Mouse (Mus musculus) forebrain, embryonic 12.5 days (tissue): Measurements from ENCODE around the gene Gm11562. TPM values are rescaled to one million over a fixed set of nuclear protein-coding genes. Genes with fewer than 3 reads are reported as not detected.
"Not testable (repeated sequence)": the region's sequence is repeated elsewhere in the genome, so short reads cannot be mapped to it uniquely, and the experiment has no call there.

Experiments used
- ATAC-seq: fragments of 200-750 bp; cut with Nextera tagmentation; 2 replicates; pipeline ENCODE4 v1.8.0; 2017; ENCODE audit warnings: moderate TSS enrichment; ENCODE audit not compliant: low FRiP score
- H3K27ac ChIP-seq: fragments of 300-500 bp; sonication (generic); 2 replicates; pipeline ENCODE4 v1.5.1; 2016; ENCODE audit warnings: mild to moderate bottlenecking
- H3K27me3 ChIP-seq: fragments of 300-500 bp; sonication (generic); 2 replicates; pipeline ENCODE4 v1.6.1; 2016; ENCODE audit warnings: mild to moderate bottlenecking
- H3K36me3 ChIP-seq: fragments of 300-500 bp; sonication (generic); replicated peaks from 2 replicates; pipeline ENCODE4 v1.6.1; 2016; ENCODE audit warnings: mild to moderate bottlenecking
- H3K4me1 ChIP-seq: fragments of 300-500 bp; sonication (generic); 2 replicates; pipeline ENCODE4 v1.6.1; 2016
- H3K4me2 ChIP-seq: fragments of 300-500 bp; sonication (generic); 2 replicates; pipeline ENCODE4 v1.6.1; 2016; ENCODE audit warnings: mild to moderate bottlenecking, moderate library complexity
- H3K4me3 ChIP-seq: fragments of 300-500 bp; sonication (generic); replicated peaks from 2 replicates; pipeline ENCODE4 v1.5.1; 2016; ENCODE audit warnings: mild to moderate bottlenecking
- H3K9ac ChIP-seq: fragments of 300-500 bp; sonication (generic); 2 replicates; pipeline ENCODE4 v1.6.1; 2016; ENCODE audit warnings: mild to moderate bottlenecking
- H3K9me3 ChIP-seq: fragments of 300-500 bp; sonication (generic); 2 replicates; pipeline ENCODE4 v1.6.1; 2016
- WGBS: fragments of 180-500 bp; shearing (Covaris S2); methylation state at CpG from one replicate; pipeline ENCODE4 v1.1.7; 2016; 5-methylcytosine and 5-hydroxymethylcytosine counted together
- polyA plus RNA-seq: library from polyadenylated mRNA; unstranded; fragments of >200 nt; fragmentation: Nextera tagmentation; extraction: Ambion mirVana; gene quantifications from 2 replicates; pipeline ENCODE4 v1.2.1, GENCODE M21; 2016

Gene Gm11562
- polyA plus RNA-seq, result not detected in 2 replicates

DNA sequence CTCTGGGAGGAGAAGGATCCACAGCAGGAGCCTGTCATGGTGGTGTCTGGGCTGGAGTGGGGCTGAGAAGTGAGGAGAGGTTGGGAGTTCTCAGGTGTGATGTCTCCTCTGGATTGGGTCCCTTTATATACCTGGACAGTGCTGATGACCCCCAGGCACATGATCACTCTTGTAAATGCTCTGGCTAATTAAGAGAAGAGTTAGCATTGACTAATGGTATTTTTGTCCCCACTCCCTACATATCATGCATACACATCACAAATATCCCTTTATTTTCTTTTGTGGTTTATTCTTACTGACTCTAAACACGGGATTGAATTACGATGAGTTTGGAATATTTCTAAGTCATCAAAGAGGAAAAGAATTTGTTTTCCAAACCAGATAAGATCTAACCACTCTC is at the start of gene Gm11562:
Gm11562 (minus strand) TSS at position 101 of the 400 bp plus-strand sequence.
- no peaks in the 10 kb centered on the region for H3K4me1 ChIP-seq
- no peak within 1 kb of the TSS for H3K9ac ChIP-seq
- H3K9me3 ChIP-seq, result no peaks in the 10 kb centered on the region
- WGBS, result 83% methylated on average over 2 of the region's 2 CpGs
- H3K36me3 ChIP-seq, result no peaks in the 10 kb centered on the region
- H3K27me3 ChIP-seq, result no peaks in the 10 kb centered on the region
- ATAC-seq, result no peak
- H3K4me3 ChIP-seq, result no peak within 1 kb of the TSS
- H3K4me2 ChIP-seq, result no peak within 1 kb of the TSS
- H3K27ac ChIP-seq, result no peak within 1 kb of the TSS

DNA sequence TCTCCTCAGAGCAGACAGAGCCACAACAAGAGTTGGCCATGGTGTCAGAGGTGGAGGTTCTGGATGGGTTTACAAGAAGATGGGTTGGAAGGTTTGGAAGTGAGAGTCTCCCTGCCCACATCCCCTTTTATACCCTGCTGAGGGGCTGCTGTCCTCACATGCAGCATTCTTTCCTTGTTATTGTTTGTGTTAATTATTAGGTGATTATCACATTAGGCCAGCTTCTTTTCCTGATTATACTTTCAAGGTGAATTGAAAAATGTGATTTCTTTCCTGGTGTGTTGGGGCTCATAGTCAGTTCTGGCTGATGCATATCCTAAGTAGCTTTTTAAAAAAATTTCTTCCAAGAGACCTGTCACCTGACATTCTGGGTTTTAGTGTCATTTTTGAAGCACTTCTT is 45.6 kb upstream of the Gm11562 start, which contains the start of gene Krtap4-6:
Krtap4-6 (minus strand) TSS at position 101 of the 400 bp plus-strand sequence.
- H3K9ac ChIP-seq, result no peak within 1 kb of the TSS
- no peaks in the 10 kb centered on the region for H3K4me1 ChIP-seq
- ATAC-seq, result no peak
- H3K9me3 ChIP-seq, result no peaks in the 10 kb centered on the region
- H3K4me3 ChIP-seq, result no peak within 1 kb of the TSS
- no peaks in the 10 kb centered on the region for H3K36me3 ChIP-seq
- 0 out of 2 replicates have a peak within 1 kb of the TSS, but pooled peaks have one; percentile 50 for H3K27ac ChIP-seq
- no peaks in the 10 kb centered on the region for H3K27me3 ChIP-seq
- no peak within 1 kb of the TSS for H3K4me2 ChIP-seq

DNA sequence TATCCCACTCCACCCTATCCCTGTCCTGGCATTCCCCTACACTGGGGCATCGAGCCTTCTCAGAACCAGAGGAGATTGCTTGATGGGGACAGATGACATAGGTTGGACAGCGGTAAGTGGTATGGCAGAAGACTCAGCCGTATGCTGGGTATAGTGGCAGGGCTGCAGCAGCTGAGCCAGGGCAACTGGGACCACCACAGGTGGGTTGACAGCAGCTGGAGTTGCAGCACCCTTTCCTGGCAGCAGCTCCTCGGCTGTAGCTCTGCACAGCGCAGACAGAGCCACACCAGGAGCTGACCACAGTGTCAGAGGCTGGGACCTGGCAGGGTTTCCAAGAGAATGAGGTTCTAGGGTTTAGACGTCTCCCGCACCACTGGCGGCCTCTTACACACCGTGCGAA is 42.6 kb upstream of the Gm11562 start:
- Histone ChIP-seq H3K4me2 (no peak overlapping the region), H3K4me1 (no peaks in the 10 kb centered on the region), H3K36me3 (no peaks in the 10 kb centered on the region), H3K9me3 (no peaks in the 10 kb centered on the region), H3K4me3 (no peak overlapping the region), H3K27me3 (no peaks in the 10 kb centered on the region), H3K27ac (no peak overlapping the region), H3K9ac (no peak overlapping the region)
- ATAC-seq, result no peak
- WGBS, result 87% methylated on average over 10 of the region's 10 CpGs

DNA sequence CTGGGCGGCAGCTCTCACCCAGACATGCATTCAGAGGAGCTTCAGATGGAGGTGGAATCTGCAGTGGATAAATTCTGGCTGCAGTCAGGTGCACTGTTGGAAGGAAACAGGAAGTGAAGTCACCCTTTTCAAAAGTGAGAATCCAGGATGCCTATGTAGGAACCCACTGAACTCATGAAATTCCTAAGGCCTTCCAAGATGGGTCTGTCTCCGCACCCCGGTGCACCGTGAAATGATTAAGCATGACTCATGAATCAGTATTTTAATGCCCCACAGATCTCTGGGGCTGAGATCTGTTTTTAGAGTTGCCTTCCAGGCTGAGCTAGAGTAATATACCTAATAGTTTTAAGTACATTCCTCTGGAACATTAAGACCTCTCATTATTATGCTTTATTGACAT is 39.0 kb upstream of the Gm11562 start:
- H3K36me3 ChIP-seq, result no peaks in the 10 kb centered on the region
- no peak overlapping the region for H3K9ac ChIP-seq
- no peaks in the 10 kb centered on the region for H3K4me1 ChIP-seq
- no peak overlapping the region for H3K27ac ChIP-seq
- no peak overlapping the region for H3K4me3 ChIP-seq
- H3K9me3 ChIP-seq, result no peaks in the 10 kb centered on the region
- H3K27me3 ChIP-seq, result no peaks in the 10 kb centered on the region
- WGBS, result 90% methylated on average over 4 of the region's 4 CpGs
- ATAC-seq, result no peak
- H3K4me2 ChIP-seq, result no peak overlapping the region

DNA sequence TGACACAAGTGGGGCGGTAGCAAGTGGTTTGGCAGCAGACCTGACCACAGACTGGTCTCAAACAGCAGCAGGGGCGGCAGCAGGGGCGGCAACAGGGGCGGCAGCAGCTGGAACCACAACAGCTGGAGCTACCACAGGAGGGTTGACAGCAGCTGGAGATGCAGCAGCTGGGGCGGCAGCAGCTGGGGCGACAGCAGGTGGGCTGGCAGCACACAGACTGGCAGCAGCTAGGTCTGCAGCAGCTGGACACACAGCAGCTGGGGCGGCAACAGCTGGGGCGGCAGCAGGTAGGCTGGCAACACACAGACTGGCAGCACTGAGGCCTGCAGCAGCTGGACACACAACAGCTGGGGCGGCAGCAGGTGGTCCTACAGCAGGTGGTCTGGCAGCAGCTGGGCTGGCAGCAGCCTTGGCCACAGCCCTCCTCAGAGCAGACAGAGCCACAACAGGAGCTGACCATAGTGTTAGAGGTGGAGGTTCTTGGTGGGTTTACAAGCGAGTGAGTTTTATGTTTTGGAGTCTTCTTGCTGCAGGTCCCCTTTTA is 38.3 kb upstream of the Gm11562 start, which contains the start of gene Gm11563:
Gm11563 (minus strand) TSS at position 494 of the 544 bp plus-strand sequence.
- H3K4me1 ChIP-seq, H3K4me3 ChIP-seq, H3K27ac ChIP-seq, H3K27me3 ChIP-seq, H3K9me3 ChIP-seq, H3K9ac ChIP-seq, H3K4me2 ChIP-seq, ATAC-seq, H3K36me3 ChIP-seq: not testable (repeated sequence)
- 75% methylated on average over 10 of the region's 10 CpGs for WGBS

DNA sequence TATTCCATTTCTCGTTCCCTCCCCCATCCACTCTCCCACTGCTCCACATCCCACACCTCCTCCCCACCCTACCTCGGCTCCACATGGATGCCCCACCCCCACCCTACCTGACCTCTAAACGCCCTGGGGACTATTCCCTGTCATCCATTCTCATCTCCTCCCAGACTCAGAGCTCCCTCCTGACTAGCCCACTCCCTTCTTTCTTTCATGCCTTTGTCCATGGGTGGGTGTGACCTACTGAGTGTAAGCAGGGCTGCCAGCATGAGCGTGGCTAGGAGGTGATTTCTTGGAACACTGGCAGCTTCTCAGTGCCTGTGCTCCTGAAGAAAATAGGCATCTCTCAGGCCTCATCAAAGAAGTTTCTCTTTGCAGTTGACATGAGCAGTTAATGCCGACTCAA is 36.8 kb upstream of the Gm11562 start:
- ATAC-seq, result no peak
- 56% methylated on average over 5 of the region's 5 CpGs for WGBS
- Histone ChIP-seq H3K4me3 (no peak overlapping the region), H3K9me3 (no peaks in the 10 kb centered on the region), H3K4me2 (no peak overlapping the region), H3K36me3 (no peaks in the 10 kb centered on the region), H3K27me3 (no peaks in the 10 kb centered on the region), H3K4me1 (no peaks in the 10 kb centered on the region), H3K27ac (no peak overlapping the region), H3K9ac (no peak overlapping the region)

DNA sequence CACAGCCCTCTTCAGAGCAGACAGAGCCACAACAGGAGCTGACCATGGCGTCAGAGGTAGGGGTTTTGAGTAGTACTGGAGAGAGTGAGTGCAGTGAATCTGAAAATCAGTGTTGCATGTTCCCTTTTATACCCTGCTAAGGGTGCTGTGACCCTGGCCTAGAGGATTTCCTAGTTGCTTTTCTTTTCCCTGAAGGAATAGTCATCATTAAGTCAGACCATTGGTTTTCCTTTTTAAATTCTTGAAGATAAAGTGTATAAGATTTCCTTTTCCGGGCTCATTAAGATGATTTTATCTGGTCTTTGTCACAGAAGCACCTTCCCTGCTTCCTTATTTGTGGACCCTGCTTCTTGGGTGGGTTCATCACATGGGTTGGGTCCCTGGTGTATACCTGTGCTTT is 29.9 kb upstream of the Gm11562 start, which contains the start of gene Gm11555:
Gm11555 (minus strand) TSS at position 101 of the 400 bp plus-strand sequence.
- ATAC-seq, result no peak
- 81% methylated on average over 2 of the region's 2 CpGs for WGBS
- Histone ChIP-seq H3K27me3 (no peaks in the 10 kb centered on the region), H3K4me3 (no peak within 1 kb of the TSS), H3K4me2 (no peak within 1 kb of the TSS), H3K9me3 (no peaks in the 10 kb centered on the region), H3K4me1 (no peaks in the 10 kb centered on the region), H3K36me3 (no peaks in the 10 kb centered on the region), H3K27ac (no peak within 1 kb of the TSS), H3K9ac (no peak within 1 kb of the TSS)

DNA sequence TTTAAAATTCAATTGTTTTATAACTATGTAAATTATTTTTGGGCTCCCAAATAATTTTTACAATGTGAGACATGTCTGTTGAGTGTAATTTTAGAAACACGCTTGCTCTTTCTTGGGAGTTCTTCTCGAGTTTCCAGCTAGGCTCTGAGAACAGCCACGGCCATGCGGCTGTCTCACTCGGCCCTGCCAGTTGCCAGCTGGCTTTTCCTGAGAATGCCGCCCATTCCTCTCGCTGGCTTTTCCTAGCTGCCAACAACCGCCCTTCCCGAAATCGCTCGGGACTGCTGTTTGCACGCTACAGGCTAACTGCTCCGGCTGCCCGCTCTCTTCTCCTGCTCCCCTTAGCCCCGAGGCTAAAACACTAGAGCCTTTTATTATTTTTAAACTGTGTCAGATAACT is 26.2 kb upstream of the Gm11562 start:
- Histone ChIP-seq H3K36me3 (no peaks in the 10 kb centered on the region), H3K4me3 (no peak overlapping the region), H3K4me1 (no peaks in the 10 kb centered on the region), H3K9me3 (no peaks in the 10 kb centered on the region), H3K27me3 (no peaks in the 10 kb centered on the region), H3K9ac (no peak overlapping the region), H3K4me2 (no peak overlapping the region), H3K27ac (no peak overlapping the region)
- no peak for ATAC-seq
- 88% methylated on average over 15 of the region's 15 CpGs for WGBS

DNA sequence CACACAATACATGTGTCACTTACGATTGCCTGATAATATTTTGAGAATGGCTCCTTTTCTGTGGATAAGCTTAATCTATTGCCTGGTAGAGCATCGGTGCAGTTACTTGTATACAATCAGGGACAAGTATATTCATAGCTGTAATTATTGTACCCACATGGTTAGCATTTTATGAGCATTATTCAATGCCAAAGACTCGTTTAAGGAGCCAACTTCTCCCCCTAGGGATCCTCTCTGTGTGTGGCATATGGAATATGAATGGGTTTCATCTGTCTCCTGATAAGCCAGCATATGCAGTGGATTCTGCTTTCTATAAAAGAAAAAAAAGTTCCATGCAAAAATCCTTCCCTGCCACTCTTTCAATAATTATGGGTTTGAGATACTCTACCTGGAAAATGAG is 24.1 kb upstream of the Gm11562 start:
- WGBS, result 74% methylated on average over 3 of the region's 3 CpGs
- no peak for ATAC-seq
- Histone ChIP-seq H3K4me1 (no peaks in the 10 kb centered on the region), H3K4me3 (no peak overlapping the region), H3K9ac (no peak overlapping the region), H3K9me3 (no peaks in the 10 kb centered on the region), H3K4me2 (no peak overlapping the region), H3K27ac (no peak overlapping the region), H3K36me3 (no peaks in the 10 kb centered on the region), H3K27me3 (no peaks in the 10 kb centered on the region)

DNA sequence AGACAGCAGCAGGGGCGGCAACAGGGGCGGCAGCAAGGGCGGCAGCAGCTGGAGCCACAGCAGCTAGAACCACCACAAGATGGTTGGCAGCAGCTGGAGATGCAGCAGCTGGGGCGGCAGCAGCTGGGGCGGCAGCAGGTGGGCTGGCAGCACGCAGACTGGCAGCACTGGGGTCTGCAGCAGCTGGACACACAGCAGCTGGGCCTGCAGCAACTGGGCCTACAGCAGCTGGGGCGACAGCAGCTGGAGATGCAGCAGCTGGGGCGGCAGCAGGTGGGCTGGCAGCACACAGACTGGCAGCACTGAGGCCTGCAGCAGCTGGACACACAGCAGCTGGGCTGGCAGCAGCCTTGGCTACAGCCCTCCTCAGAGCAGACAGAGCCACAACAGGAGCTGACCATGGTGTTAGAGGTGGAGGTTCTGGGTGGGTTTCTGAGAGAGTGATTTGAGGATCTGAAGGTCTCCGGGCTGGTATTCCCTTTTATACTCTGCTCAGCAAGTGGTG is 23.5 kb upstream of the Gm11562 start, which contains the start of gene Krtap4-7:
Krtap4-7 (minus strand) TSS at position 455 of the 505 bp plus-strand sequence.
- WGBS, result 89% methylated on average over 9 of the region's 9 CpGs
- not testable (repeated sequence) for H3K36me3 ChIP-seq, H3K4me1 ChIP-seq, ATAC-seq, H3K4me3 ChIP-seq, H3K9ac ChIP-seq, H3K4me2 ChIP-seq, H3K27me3 ChIP-seq, H3K9me3 ChIP-seq
- 0 out of 2 replicates have a peak within 1 kb of the TSS, but pooled peaks have one; percentile 36 for H3K27ac ChIP-seq

DNA sequence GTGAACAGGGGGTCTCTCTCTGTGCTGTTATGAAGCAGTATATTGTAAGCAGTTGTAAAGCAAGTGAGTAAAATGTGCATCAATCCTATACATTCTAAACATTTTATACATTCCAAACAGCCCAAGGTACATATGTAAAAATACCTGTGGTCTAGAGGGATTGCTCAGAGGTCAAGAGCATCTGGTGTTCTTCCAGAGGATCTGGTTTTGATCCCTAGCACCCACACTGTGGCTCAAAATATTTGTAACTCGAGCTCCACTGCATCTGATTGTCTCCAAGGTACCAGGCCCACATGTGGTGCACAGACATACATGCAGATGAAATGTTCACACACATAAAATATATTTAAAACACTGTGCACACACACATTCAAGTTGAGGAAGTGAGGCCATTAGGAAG is 20.7 kb upstream of the Gm11562 start:
- Histone ChIP-seq H3K9ac (no peak overlapping the region), H3K27ac (no peak overlapping the region), H3K4me3 (no peak overlapping the region), H3K9me3 (no peaks in the 10 kb centered on the region), H3K36me3 (no peaks in the 10 kb centered on the region), H3K4me1 (no peaks in the 10 kb centered on the region), H3K27me3 (no peaks in the 10 kb centered on the region), H3K4me2 (no peak overlapping the region)
- no peak for ATAC-seq
- 61% methylated on average over 1 of the region's 1 CpGs for WGBS

DNA sequence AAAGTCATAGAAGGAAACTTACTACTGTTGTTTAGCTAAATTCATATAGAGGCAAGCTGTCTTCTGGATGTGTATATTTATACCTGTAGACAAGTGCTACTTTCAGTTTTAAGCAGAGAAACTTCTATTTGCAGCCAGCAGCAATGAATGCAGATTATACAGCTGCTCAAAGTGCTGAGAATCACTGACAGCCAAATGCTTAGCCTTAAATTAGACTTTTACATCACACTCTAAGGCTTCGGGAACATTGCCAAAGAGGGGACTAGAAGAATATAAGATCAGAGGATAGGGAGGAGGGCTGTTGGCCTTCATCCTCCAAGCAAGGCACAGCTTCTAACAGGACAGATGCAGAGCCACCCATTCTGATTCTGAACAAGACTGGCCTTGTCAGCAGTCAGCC is 16.9 kb upstream of the Gm11562 start:
- 72% methylated on average over 1 of the region's 1 CpGs for WGBS
- H3K36me3 ChIP-seq, result no peaks in the 10 kb centered on the region
- H3K9ac ChIP-seq, result no peak overlapping the region
- peaks cover 2% of the 10 kb centered on the region; the same call in 1 of the 2 replicates for H3K27me3 ChIP-seq
- ATAC-seq, result no peak
- no peak overlapping the region for H3K4me3 ChIP-seq
- no peak overlapping the region for H3K27ac ChIP-seq
- H3K4me2 ChIP-seq, result no peak overlapping the region
- no peaks in the 10 kb centered on the region for H3K9me3 ChIP-seq
- H3K4me1 ChIP-seq, result no peaks in the 10 kb centered on the region

DNA sequence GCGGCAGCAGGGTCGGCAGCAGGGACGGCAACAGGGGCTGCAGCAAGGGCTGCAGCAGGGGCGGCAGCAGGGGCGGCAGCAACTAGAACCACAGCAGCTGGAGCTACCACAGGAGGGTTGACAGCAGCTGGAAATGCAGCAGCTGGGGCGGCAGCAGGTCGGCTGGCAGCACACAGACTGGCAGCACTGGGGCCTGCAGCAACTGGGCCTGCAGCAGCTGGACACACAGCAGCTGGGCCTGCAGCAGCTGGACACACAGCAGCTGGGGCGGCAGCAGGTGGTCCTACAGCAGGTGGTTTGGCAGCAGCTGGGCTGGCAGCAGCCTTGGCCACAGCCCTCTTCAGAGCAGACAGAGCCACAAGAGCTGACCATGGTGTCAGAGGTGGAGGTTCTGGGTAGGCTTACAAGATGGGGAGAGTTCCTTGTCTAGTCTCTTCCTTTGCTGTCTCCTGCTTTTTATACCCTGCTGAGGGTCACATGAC is 14.5 kb upstream of the Gm11562 start, which contains the start of gene Krtap4-2:
Krtap4-2 (minus strand) TSS at position 432 of the 482 bp plus-strand sequence.
- H3K36me3 ChIP-seq, result no peaks in the 10 kb centered on the region
- no peak within 1 kb of the TSS for H3K27ac ChIP-seq
- WGBS, result 29% methylated on average over 8 of the region's 8 CpGs
- ATAC-seq, result no peak
- H3K4me3 ChIP-seq, result no peak within 1 kb of the TSS
- no peaks in the 10 kb centered on the region for H3K4me1 ChIP-seq
- no peak within 1 kb of the TSS for H3K4me2 ChIP-seq
- peaks cover 2% of the 10 kb centered on the region; the same call in 1 of the 2 replicates for H3K27me3 ChIP-seq
- no peaks in the 10 kb centered on the region for H3K9me3 ChIP-seq
- H3K9ac ChIP-seq, result no peak within 1 kb of the TSS
